Mouse (Mus musculus) limb, embryonic 14.5 days (tissue): Measurements from ENCODE around the gene Kcnj11. TPM values are rescaled to one million over a fixed set of nuclear protein-coding genes. Genes with fewer than 3 reads are reported as not detected.

Experiments used
- ATAC-seq: fragments of 200-750 bp; cut with Nextera tagmentation; 2 replicates; pipeline ENCODE4 v1.8.0; 2017; ENCODE audit warnings: low read depth, moderate number of reproducible peaks, moderate TSS enrichment; ENCODE audit not compliant: low FRiP score
- DNase-seq: peaks from one replicate; pipeline ENCODE4 v3.0.0-alpha.2; 2015; ENCODE audit warnings: low spot score
- H3K27ac ChIP-seq: fragments of 300-500 bp; sonication (generic); replicated peaks from 2 replicates; pipeline ENCODE4 v1.5.1; 2014; ENCODE audit warnings: low read depth, mild to moderate bottlenecking, low read length, moderate library complexity, mixed read lengths
- H3K27me3 ChIP-seq: fragments of 300-500 bp; sonication (generic); 2 replicates; pipeline ENCODE4 v1.6.1; 2014; ENCODE audit warnings: low read length, mixed read lengths; ENCODE audit not compliant: control insufficient read depth, insufficient read depth
- H3K36me3 ChIP-seq: fragments of 300-500 bp; sonication (generic); 2 replicates; pipeline ENCODE4 v1.6.1; 2014; ENCODE audit warnings: mild to moderate bottlenecking, low read length, moderate library complexity, mixed read lengths; ENCODE audit not compliant: control insufficient read depth, insufficient read depth
- H3K4me1 ChIP-seq: fragments of 300-500 bp; sonication (generic); 2 replicates; pipeline ENCODE4 v1.6.1; 2014; ENCODE audit warnings: antibody characterized with exemption, low read length, mixed read lengths; ENCODE audit not compliant: control insufficient read depth, insufficient read depth
- H3K4me2 ChIP-seq: fragments of 300-500 bp; sonication (generic); replicated peaks from 2 replicates; pipeline ENCODE4 v1.6.1; 2014; ENCODE audit warnings: low read depth, mild to moderate bottlenecking, low read length, moderate library complexity; ENCODE audit not compliant: severe bottlenecking
- H3K4me3 ChIP-seq: fragments of 300-500 bp; sonication (generic); replicated peaks from 2 replicates; pipeline ENCODE4 v1.5.1; 2014; ENCODE audit warnings: low read length
- H3K9ac ChIP-seq: fragments of 300-500 bp; sonication (generic); 2 replicates; pipeline ENCODE4 v1.6.1; 2014; ENCODE audit warnings: mild to moderate bottlenecking, low read depth, low read length, moderate library complexity; ENCODE audit not compliant: severe bottlenecking
- H3K9me3 ChIP-seq: fragments of 300-500 bp; sonication (generic); 2 replicates; pipeline ENCODE4 v1.6.1; 2016; ENCODE audit warnings: low read length; ENCODE audit not compliant: control insufficient read depth
- POLR2A ChIP-seq: fragments of 200-500 bp; IDR thresholded peaks from 2 replicates; pipeline ENCODE4 v1.8.0; 2012; ENCODE audit warnings: inconsistent platforms, mild to moderate bottlenecking, moderate library complexity, borderline replicate concordance; ENCODE audit not compliant: insufficient read depth, insufficient read length; ENCODE audit errors: extremely low read depth
- WGBS: fragments of 180-500 bp; shearing (Covaris S2); extraction: QIAGEN DNeasy Blood & Tissue Kit; methylation state at CpG from one replicate; pipeline ENCODE4 v1.1.7; 2014; 5-methylcytosine and 5-hydroxymethylcytosine counted together
- polyA plus RNA-seq, 2 experiments: library from polyadenylated mRNA; depleted of rRNA in 1 of 2; stranded (reverse) in 1 of 2; unstranded in 1 of 2; fragments of >200 nt; fragmentation: Nextera tagmentation in 1 of 2; extraction: Ambion mirVana in 1 of 2; gene quantifications; 2 replicates each; pipeline versions ENCODE4 v1.2.1 to v1.2.3; 2012 to 2014

Kcnj11 gene
- polyA plus RNA-seq, 2 experiments, result 0.41 to 2.6 TPM

GRCm38 (mm10) chr7:46110079-46110478 lies 9.5 kb upstream of the Kcnj11 start:
- Histone ChIP-seq H3K4me2 (no peak overlapping the region), H3K9me3 (no peaks in the 10 kb centered on the region), H3K27ac (no peak overlapping the region), H3K9ac (no peak overlapping the region), H3K4me1 (no peaks in the 10 kb centered on the region), H3K36me3 (no peaks in the 10 kb centered on the region), H3K4me3 (no peak overlapping the region), H3K27me3 (no peaks in the 10 kb centered on the region)
- 68% methylated on average over 3 of the region's 3 CpGs for WGBS
- DNase-seq (no peak), ATAC-seq (no peak)
- TF ChIP-seq POLR2A, result no peak

- WGBS, result 84% methylated on average over 7 of the region's 7 CpGs
- H3K4me2 ChIP-seq, result no peak overlapping the region
- no peak for DNase-seq
- ATAC-seq, result no peak
- no peaks in the 10 kb centered on the region for H3K9me3 ChIP-seq
- H3K27ac ChIP-seq, result no peak overlapping the region
- no peaks in the 10 kb centered on the region for H3K36me3 ChIP-seq
- H3K4me1 ChIP-seq, result no peaks in the 10 kb centered on the region
- no peak for TF ChIP-seq POLR2A
- no peaks in the 10 kb centered on the region for H3K27me3 ChIP-seq
- H3K4me3 ChIP-seq, result no peak overlapping the region
- H3K9ac ChIP-seq, result no peak overlapping the region
Observed at GRCm38 (mm10) chr7:46105484-46105883, 4.9 kb upstream of the Kcnj11 start.

DNA sequence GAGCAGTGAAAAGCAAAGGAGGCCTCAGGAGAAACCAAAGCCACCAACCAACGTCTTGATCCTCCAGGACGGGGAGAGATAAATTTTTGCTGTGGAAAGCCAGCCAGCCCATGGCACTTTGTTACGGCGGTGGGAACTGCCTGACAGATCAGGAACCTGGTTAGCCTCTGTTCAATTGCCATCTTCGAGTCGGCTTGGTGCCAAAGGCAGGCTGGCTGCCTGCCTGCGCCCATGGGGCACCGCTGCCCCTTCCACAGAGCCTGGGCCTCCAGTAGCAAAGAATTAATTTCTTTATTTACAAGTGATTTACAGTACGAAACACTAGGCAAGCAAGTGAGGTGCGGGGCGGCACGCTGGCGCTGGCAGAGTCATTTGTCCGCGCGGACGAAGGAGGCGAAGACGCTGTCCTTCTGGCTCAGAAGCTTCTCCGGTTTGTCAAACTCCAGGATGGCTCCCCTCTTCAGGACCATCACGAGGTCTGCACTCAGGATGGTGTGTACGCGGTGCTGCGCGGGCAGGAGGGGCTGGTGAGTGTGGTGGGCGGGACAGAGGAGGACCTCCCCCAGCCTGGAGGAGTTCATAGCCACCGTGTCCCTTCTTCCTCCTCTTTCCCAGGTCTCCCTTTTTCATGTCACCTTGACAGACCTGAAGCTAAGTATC lies 3.8 kb upstream of the Kcnj11 start:
- Histone ChIP-seq H3K4me2 (no peak overlapping the region), H3K27ac (no peak overlapping the region), H3K9ac (no peak overlapping the region), H3K27me3 (no peaks in the 10 kb centered on the region; the same call in 1 of the 2 replicates), H3K36me3 (no peaks in the 10 kb centered on the region), H3K9me3 (no peaks in the 10 kb centered on the region), H3K4me3 (no peak overlapping the region), H3K4me1 (no peaks in the 10 kb centered on the region)
- DNase-seq, result no peak
- ATAC-seq, result no peak
- WGBS, result 83% methylated on average over 27 of the region's 27 CpGs
- no peak for TF ChIP-seq POLR2A

DNA sequence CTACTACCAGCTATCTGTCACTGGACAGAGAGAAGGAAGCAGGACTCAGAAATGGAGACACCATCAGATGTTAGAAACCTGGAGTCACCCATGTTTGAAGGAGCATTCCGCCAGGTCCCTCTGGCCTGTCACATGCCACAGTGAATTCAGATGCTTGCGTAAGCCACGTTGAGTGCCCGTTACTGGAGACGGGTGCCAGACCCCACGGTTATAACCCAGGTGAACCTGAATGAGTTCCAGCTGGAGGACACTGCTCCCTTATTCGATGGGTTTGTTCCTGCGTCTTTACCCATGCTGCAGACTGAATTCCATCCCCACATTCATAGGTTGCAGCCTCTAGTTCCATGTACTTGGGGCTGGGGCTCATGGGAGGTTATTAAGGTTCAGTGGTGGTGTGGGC lies 3.2 kb upstream of the Kcnj11 start:
- TF ChIP-seq POLR2A, result no peak
- no peak for DNase-seq
- Histone ChIP-seq H3K9ac (no peak overlapping the region), H3K27me3 (no peaks in the 10 kb centered on the region; the same call in 1 of the 2 replicates), H3K4me1 (no peaks in the 10 kb centered on the region), H3K9me3 (no peaks in the 10 kb centered on the region), H3K4me3 (no peak overlapping the region), H3K27ac (no peak overlapping the region), H3K4me2 (no peak overlapping the region), H3K36me3 (no peaks in the 10 kb centered on the region)
- 66% methylated on average over 8 of the region's 8 CpGs for WGBS
- no peak for ATAC-seq

DNA sequence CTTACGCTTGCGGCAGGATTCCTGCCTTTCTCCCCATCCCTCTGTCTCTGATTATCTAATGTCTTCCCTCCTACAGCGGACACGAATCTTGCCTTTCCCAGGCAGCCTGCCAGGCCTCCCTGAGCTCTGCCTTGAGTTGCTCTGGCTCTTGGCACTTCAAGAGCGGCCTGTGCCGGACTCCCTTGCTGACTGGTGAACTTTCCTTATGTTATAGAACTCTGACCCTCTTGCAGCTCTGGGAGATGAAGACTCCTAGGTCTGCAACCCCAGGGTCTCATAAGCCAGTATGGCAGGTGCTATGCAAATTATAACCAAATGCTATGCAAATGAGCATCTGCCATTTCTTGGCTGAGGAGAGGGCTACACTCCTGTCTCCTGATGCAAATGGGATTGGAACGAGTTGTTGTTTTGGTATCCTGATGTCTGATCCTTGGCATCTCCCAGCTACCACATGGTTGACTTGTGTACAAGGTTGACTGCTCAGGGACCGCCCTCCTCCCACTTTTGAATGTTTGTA lies 2.6 kb upstream of the Kcnj11 start:
- H3K4me1 ChIP-seq, result no peaks in the 10 kb centered on the region

DNA sequence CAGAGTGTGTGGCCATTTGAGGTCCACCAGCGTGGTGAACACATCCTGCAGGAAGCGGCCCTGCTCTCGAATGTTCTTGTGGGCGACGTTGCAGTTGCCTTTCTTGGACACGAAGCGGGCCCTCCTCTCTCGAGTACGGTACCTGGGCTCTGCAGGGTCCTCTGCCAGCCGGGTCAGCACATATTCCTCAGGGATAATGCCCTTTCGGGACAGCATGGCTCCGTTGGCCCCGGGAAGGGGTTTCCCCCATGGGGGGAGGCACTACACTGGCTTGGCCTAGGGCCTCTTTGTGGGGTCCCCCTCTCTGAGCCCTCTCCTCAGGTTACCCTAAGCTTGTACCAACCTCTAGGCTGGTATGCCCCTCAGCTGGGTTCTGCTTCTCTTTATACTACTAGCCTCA lies 882 bp downstream of the Kcnj11 start:
- WGBS, result 82% methylated on average over 13 of the region's 13 CpGs
- Histone ChIP-seq H3K27me3 (no peaks in the 10 kb centered on the region; the same call in 1 of the 2 replicates), H3K9me3 (no peaks in the 10 kb centered on the region), H3K4me2 (no peak overlapping the region), H3K4me3 (no peak overlapping the region), H3K4me1 (no peaks in the 10 kb centered on the region), H3K9ac (no peak overlapping the region), H3K27ac (no peak overlapping the region), H3K36me3 (no peaks in the 10 kb centered on the region)
- no peak for TF ChIP-seq POLR2A
- no peak for ATAC-seq
- no peak for DNase-seq

More for the DNA sequence above, 2.6 kb upstream of the Kcnj11 start:
- no peak overlapping the region for H3K9ac ChIP-seq
- DNase-seq, result no peak
- 81% methylated on average over 8 of the region's 8 CpGs for WGBS
- H3K27ac ChIP-seq, result no peak overlapping the region
- no peaks in the 10 kb centered on the region for H3K9me3 ChIP-seq
- no peak for ATAC-seq
- no peaks in the 10 kb centered on the region for H3K36me3 ChIP-seq
- no peaks in the 10 kb centered on the region; the same call in 1 of the 2 replicates for H3K27me3 ChIP-seq
- H3K4me3 ChIP-seq, result no peak overlapping the region
- no peak for TF ChIP-seq POLR2A
- no peak overlapping the region for H3K4me2 ChIP-seq
